Mouse (Mus musculus) midbrain, embryonic 12.5 days (tissue): ENCODE measurements at regions not wholly inside any gene's neighbourhood (a gene's known extent, or its start where the extent isn't known, plus 50 kb on each side); places are given as distances from the start of the nearest gene placed in this dataset.

ENCODE experiments used
- ATAC-seq: fragments of 200-750 bp; cut with Nextera tagmentation; 2 replicates; pipeline ENCODE4 v1.8.0; 2017; ENCODE audit warnings: low read depth, moderate TSS enrichment, moderate library complexity; ENCODE audit not compliant: low FRiP score
- H3K27ac ChIP-seq: fragments of 300-500 bp; sonication (generic); replicated peaks from 2 replicates; pipeline ENCODE4 v1.5.1; 2016; ENCODE audit warnings: mild to moderate bottlenecking
- H3K27me3 ChIP-seq: fragments of 300-500 bp; sonication (generic); 2 replicates; pipeline ENCODE4 v1.6.1; 2016; ENCODE audit warnings: mild to moderate bottlenecking
- H3K36me3 ChIP-seq: fragments of 300-500 bp; sonication (generic); 2 replicates; pipeline ENCODE4 v1.6.1; 2016
- H3K4me1 ChIP-seq: fragments of 300-500 bp; sonication (generic); 2 replicates; pipeline ENCODE4 v1.6.1; 2016
- H3K4me2 ChIP-seq: fragments of 300-500 bp; sonication (generic); replicated peaks from 2 replicates; pipeline ENCODE4 v1.6.1; 2016; ENCODE audit warnings: mild to moderate bottlenecking, moderate library complexity
- H3K4me3 ChIP-seq: fragments of 300-500 bp; sonication (generic); 2 replicates; pipeline ENCODE4 v1.5.1; 2016; ENCODE audit warnings: mild to moderate bottlenecking
- H3K9ac ChIP-seq: fragments of 300-500 bp; sonication (generic); replicated peaks from 2 replicates; pipeline ENCODE4 v1.6.1; 2016; ENCODE audit warnings: mild to moderate bottlenecking, moderate library complexity
- H3K9me3 ChIP-seq: fragments of 300-500 bp; sonication (generic); 2 replicates; pipeline ENCODE4 v1.6.1; 2016; ENCODE audit warnings: mild to moderate bottlenecking
- WGBS: fragments of 180-500 bp; shearing (Covaris S2); methylation state at CpG from one replicate; pipeline ENCODE4 v1.1.7; 2016; 5-methylcytosine and 5-hydroxymethylcytosine counted together

- ATAC-seq = peak; percentile 93
- WGBS = 18% methylated on average over 4 of the region's 4 CpGs
- no peak overlapping the region for H3K4me3 ChIP-seq
Measured at GRCm38 (mm10) chr16:46769383-46769782, 271.1 kb upstream of the Nectin3 start.

GRCm38 (mm10) chr16:46768376-46768775, 270.1 kb upstream of the Nectin3 start:
- Histone ChIP-seq H3K36me3 (no peaks in the 10 kb centered on the region), H3K4me3 (no peak overlapping the region), H3K4me2 (no peak overlapping the region), H3K9ac (no peak overlapping the region), H3K27me3 (no peaks in the 10 kb centered on the region), H3K4me1 (peaks cover 4% of the 10 kb centered on the region; the same call in 1 of the 2 replicates), H3K9me3 (no peaks in the 10 kb centered on the region), H3K27ac (0 out of 2 replicates have a peak overlapping the region, but pooled peaks have one; percentile 0)
- ATAC-seq = peak; percentile 62
- 19% methylated on average over 1 of the region's 1 CpGs for whole genome bisulfite sequencing

More at GRCm38 (mm10) chr16:46769383-46769782, 271.1 kb upstream of the Nectin3 start:
- H3K36me3 ChIP-seq = no peaks in the 10 kb centered on the region
- H3K4me1 ChIP-seq = peaks cover 4% of the 10 kb centered on the region; the same call in 1 of the 2 replicates
- no peak overlapping the region for H3K27ac ChIP-seq
- H3K27me3 ChIP-seq = no peaks in the 10 kb centered on the region
- H3K9ac ChIP-seq = no peak overlapping the region
- no peaks in the 10 kb centered on the region for H3K9me3 ChIP-seq
- H3K4me2 ChIP-seq = 0 out of 2 replicates have a peak overlapping the region, but pooled peaks have one; percentile 5

GRCm38 (mm10) chr16:46735140-46735539, 236.8 kb upstream of the Nectin3 start:
- no peak for ATAC-seq
- H3K27me3 ChIP-seq = no peaks in the 10 kb centered on the region
- 82% methylated on average over 4 of the region's 4 CpGs for WGBS

GRCm38 (mm10) chr16:46728424-46728823, 230.1 kb upstream of the Nectin3 start:
- no peak for ATAC-seq
- 89% methylated on average over 3 of the region's 3 CpGs for WGBS
- Histone ChIP-seq H3K4me1 (no peaks in the 10 kb centered on the region), H3K36me3 (no peaks in the 10 kb centered on the region), H3K9ac (no peak overlapping the region), H3K4me3 (no peak overlapping the region), H3K9me3 (no peaks in the 10 kb centered on the region), H3K4me2 (no peak overlapping the region), H3K27ac (no peak overlapping the region), H3K27me3 (no peaks in the 10 kb centered on the region)

More at GRCm38 (mm10) chr16:46735140-46735539, 236.8 kb upstream of the Nectin3 start:
- Histone ChIP-seq H3K36me3 (no peaks in the 10 kb centered on the region), H3K4me3 (no peak overlapping the region), H3K9me3 (no peaks in the 10 kb centered on the region), H3K9ac (no peak overlapping the region), H3K4me2 (no peak overlapping the region), H3K4me1 (no peaks in the 10 kb centered on the region), H3K27ac (no peak overlapping the region)

DNA sequence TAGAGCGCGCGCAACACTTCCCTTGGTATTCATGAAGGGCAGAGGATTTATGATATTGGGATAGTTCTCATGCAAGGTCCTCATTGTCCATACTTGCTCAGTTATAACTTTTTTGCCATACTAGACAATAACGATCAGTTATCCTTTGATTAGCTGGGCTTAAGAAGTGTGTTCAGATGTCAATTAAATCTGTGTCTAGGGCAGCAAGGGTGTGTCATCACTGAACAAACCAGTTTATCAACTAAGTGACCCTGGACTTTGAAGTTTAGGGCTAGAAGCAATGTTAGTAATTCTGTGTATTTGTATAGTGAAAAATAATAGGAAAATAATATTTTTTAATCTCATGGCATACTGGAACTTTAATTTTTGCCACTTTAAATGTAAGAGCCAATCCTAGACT, 225.3 kb upstream of the Nectin3 start:
- H3K4me1 ChIP-seq = no peaks in the 10 kb centered on the region
- H3K27me3 ChIP-seq = no peaks in the 10 kb centered on the region
- no peaks in the 10 kb centered on the region for H3K9me3 ChIP-seq
- no peak overlapping the region for H3K9ac ChIP-seq
- no peak for ATAC-seq
- H3K4me3 ChIP-seq = no peak overlapping the region
- no peaks in the 10 kb centered on the region for H3K36me3 ChIP-seq
- WGBS = 97% methylated on average over 4 of the region's 4 CpGs
- no peak overlapping the region for H3K4me2 ChIP-seq
- H3K27ac ChIP-seq = no peak overlapping the region

GRCm38 (mm10) chr16:46679787-46680186, 181.5 kb upstream of the Nectin3 start:
- H3K4me2 ChIP-seq = no peak overlapping the region
- no peaks in the 10 kb centered on the region for H3K4me1 ChIP-seq
- ATAC-seq = no peak
- 84% methylated on average over 3 of the region's 3 CpGs for WGBS
- H3K9me3 ChIP-seq = no peaks in the 10 kb centered on the region
- no peaks in the 10 kb centered on the region for H3K27me3 ChIP-seq
- no peaks in the 10 kb centered on the region for H3K36me3 ChIP-seq
- H3K4me3 ChIP-seq = no peak overlapping the region
- H3K9ac ChIP-seq = no peak overlapping the region
- H3K27ac ChIP-seq = no peak overlapping the region

DNA sequence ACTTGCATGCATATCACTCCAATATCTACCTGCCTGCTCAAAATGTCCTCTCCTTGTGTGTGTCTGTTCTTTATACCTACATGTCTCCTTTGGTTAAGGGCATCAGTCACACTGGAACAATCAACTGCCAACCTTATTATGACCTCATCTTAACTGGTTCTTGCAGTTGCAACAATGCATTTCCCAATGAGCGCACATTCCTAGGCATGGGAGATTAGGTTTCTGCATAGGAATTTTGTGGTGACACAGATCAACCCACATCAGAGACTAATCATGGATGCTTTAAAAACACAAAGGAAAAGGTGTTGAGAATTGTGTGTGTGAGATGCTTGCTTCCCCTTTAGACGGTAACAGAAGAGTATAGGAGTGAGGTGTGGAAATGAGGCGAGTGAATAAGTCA, 171.3 kb upstream of the Nectin3 start:
- Histone ChIP-seq H3K4me1 (no peaks in the 10 kb centered on the region), H3K4me2 (no peak overlapping the region), H3K9me3 (no peaks in the 10 kb centered on the region), H3K27ac (no peak overlapping the region), H3K9ac (no peak overlapping the region), H3K36me3 (no peaks in the 10 kb centered on the region), H3K27me3 (no peaks in the 10 kb centered on the region), H3K4me3 (no peak overlapping the region)
- WGBS = 61% methylated on average over 3 of the region's 3 CpGs
- ATAC-seq = no peak

DNA sequence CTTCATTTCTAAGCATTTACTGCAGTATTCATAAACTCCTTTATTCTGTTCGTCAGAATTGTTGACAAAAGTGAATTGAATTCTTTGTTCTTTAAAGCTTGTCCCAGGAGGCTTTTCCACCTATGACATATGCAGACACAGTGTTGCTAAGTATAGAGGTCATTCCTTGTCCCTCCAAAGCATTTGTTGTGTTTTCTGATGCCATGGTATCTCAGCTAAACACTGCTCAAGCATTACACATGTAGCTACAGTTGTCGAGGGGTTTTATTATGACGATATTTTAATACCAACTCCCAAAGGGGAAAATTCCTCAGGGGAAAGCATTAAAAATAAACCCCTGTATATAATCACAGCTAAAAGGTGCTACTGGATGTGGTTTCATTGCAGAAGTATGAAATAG, 167.2 kb upstream of the Nectin3 start:
- ATAC-seq = no peak
- no peaks in the 10 kb centered on the region for H3K36me3 ChIP-seq
- no peak overlapping the region for H3K4me2 ChIP-seq
- H3K27me3 ChIP-seq = no peaks in the 10 kb centered on the region
- H3K4me3 ChIP-seq = no peak overlapping the region
- H3K27ac ChIP-seq = no peak overlapping the region
- H3K4me1 ChIP-seq = no peaks in the 10 kb centered on the region
- no peaks in the 10 kb centered on the region for H3K9me3 ChIP-seq
- H3K9ac ChIP-seq = no peak overlapping the region
- 84% methylated on average over 3 of the region's 3 CpGs for WGBS

GRCm38 (mm10) chr16:46663008-46663407, 164.7 kb upstream of the Nectin3 start:
- ATAC-seq = no peak
- Histone ChIP-seq H3K27me3 (no peaks in the 10 kb centered on the region), H3K4me2 (no peak overlapping the region), H3K36me3 (no peaks in the 10 kb centered on the region), H3K9me3 (no peaks in the 10 kb centered on the region), H3K4me1 (no peaks in the 10 kb centered on the region), H3K27ac (no peak overlapping the region), H3K9ac (no peak overlapping the region), H3K4me3 (no peak overlapping the region)
- 90% methylated on average over 4 of the region's 4 CpGs for WGBS

- Histone ChIP-seq H3K27me3 (no peaks in the 10 kb centered on the region), H3K36me3 (no peaks in the 10 kb centered on the region), H3K27ac (no peak overlapping the region), H3K4me3 (no peak overlapping the region), H3K4me1 (no peaks in the 10 kb centered on the region), H3K9ac (no peak overlapping the region), H3K4me2 (no peak overlapping the region), H3K9me3 (no peaks in the 10 kb centered on the region)
- WGBS = 84% methylated on average over 4 of the region's 4 CpGs
- no peak for ATAC-seq
Measured at GRCm38 (mm10) chr16:46655041-46655440, 156.7 kb upstream of the Nectin3 start.

DNA sequence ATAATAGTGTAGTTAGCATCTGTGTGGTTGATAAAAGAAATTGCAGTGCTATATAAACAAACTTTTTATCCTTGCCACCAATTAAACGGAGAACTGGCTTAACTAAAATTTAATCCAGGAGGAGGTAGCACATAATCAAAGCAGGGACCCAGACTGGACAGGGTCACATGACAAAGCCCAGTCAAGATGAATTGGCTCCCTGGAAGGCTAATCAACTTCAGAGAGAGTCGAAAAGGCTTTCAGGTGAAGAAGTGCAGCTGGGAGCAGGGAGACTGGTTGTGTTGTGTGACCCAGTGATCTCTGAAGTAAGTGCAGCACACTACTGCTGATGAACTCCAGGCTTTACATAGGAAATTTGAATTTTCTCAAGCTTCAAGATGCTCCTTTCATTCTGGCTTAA, 127.5 kb upstream of the Nectin3 start:
- Histone ChIP-seq H3K36me3 (no peaks in the 10 kb centered on the region), H3K4me1 (no peaks in the 10 kb centered on the region), H3K9ac (no peak overlapping the region), H3K9me3 (no peaks in the 10 kb centered on the region), H3K27me3 (no peaks in the 10 kb centered on the region), H3K4me2 (no peak overlapping the region), H3K4me3 (no peak overlapping the region), H3K27ac (no peak overlapping the region)
- ATAC-seq = no peak
- WGBS = 18% methylated on average over 2 of the region's 2 CpGs

DNA sequence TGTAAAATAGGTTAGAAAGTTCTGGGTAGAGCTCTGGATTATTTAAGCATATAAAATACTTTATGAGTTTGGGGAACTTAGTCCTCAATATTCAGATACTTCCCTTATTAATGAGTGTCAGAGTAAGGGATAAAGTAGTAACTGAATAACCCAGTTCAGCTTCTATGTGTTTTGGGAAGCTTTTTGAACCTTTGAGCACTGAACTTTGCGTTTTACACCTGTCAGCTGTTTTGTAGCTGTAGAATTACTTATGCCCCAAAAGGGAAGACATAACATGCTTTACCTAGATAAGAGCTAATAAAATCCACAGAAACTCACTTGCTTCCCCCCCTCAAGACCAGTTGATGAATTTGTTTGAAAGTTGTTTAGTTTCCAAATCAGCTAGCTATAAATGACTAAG, 124.9 kb upstream of the Nectin3 start:
- Histone ChIP-seq H3K36me3 (no peaks in the 10 kb centered on the region), H3K27ac (no peak overlapping the region), H3K9ac (no peak overlapping the region), H3K4me3 (no peak overlapping the region), H3K9me3 (no peaks in the 10 kb centered on the region), H3K27me3 (no peaks in the 10 kb centered on the region), H3K4me2 (no peak overlapping the region), H3K4me1 (no peaks in the 10 kb centered on the region)
- no peak for ATAC-seq
- WGBS = 96% methylated on average over 1 of the region's 1 CpGs

GRCm38 (mm10) chr16:46619871-46620270, 121.5 kb upstream of the Nectin3 start:
- no peak overlapping the region for H3K9ac ChIP-seq
- WGBS = 90% methylated on average over 2 of the region's 2 CpGs
- no peak for ATAC-seq
- H3K4me2 ChIP-seq = no peak overlapping the region
- no peaks in the 10 kb centered on the region for H3K9me3 ChIP-seq
- no peaks in the 10 kb centered on the region for H3K4me1 ChIP-seq
- no peak overlapping the region for H3K27ac ChIP-seq
- H3K4me3 ChIP-seq = no peak overlapping the region
- no peaks in the 10 kb centered on the region for H3K27me3 ChIP-seq
- no peaks in the 10 kb centered on the region for H3K36me3 ChIP-seq
